Mouse (Mus musculus): ENCODE measurements around the gene Pgrmc1.

DNA sequence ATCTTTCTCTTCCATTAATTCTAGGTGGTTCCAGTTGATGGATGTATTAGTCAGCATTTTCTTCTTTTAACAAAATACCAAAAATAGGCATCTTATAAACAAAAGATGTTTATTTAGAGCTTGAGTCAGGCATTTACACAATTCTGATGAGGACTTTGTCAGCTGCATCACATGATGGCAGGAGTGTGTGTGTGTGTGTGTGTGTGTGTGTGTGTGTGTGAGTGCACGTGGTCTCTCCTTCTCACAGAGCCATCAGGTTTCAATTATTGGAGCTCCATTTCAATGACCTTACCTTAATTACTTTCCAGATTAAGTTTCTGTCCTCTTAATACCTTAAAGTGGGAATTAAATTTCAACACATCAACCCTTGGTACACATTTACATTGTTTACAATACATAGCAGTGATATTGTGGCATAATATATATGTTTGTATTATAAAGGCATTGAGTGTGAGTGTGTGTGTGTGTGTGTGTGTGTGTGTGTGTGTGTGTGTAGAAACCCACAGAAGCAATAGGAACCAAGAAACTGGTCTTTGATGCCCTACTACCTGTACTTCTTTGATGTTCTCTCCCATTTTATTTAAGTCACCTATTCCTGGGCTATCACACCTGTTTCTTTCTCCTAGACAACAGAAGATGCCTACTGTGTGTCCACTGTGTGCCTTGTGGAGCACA lies 11.2 kb upstream of the Pgrmc1 start:
- no peak for TF ChIP-seq CTCF (IDR thresholded peaks at IDR 0.05; ENCODE audit: borderline replicate concordance, insufficient read depth, low read length)
- TF ChIP-seq POLR2A (IDR thresholded peaks at IDR 0.05; ENCODE audit: low read depth, low read length): no peak
